Mouse (Mus musculus) liver, embryonic 15.5 days (tissue): ENCODE measurements around the gene Rpusd4. TPM values are rescaled to one million over a fixed set of nuclear protein-coding genes. Genes with fewer than 3 reads are reported as not detected.

ENCODE experiments used
- ATAC-seq: fragments of 200-750 bp; cut with Nextera tagmentation; 2 replicates; pipeline ENCODE4 v1.8.0; 2017; ENCODE audit warnings: moderate number of reproducible peaks, mild to moderate bottlenecking, moderate library complexity; ENCODE audit not compliant: insufficient read depth
- H3K27ac ChIP-seq: fragments of 300-500 bp; sonication (generic); replicated peaks from 2 replicates; pipeline ENCODE4 v1.5.1; 2015; ENCODE audit warnings: mild to moderate bottlenecking, inconsistent platforms
- H3K27me3 ChIP-seq: fragments of 300-500 bp; sonication (generic); 2 replicates; pipeline ENCODE4 v1.6.1; 2015; ENCODE audit warnings: mild to moderate bottlenecking, inconsistent platforms
- H3K36me3 ChIP-seq: fragments of 300-500 bp; sonication (generic); replicated peaks from 2 replicates; pipeline ENCODE4 v1.6.1; 2015; ENCODE audit warnings: moderate library complexity, mild to moderate bottlenecking, inconsistent platforms
- H3K4me1 ChIP-seq: fragments of 300-500 bp; sonication (generic); replicated peaks from 2 replicates; pipeline ENCODE4 v1.6.1; 2015; ENCODE audit warnings: inconsistent platforms
- H3K4me2 ChIP-seq: fragments of 300-500 bp; sonication (generic); 2 replicates; pipeline ENCODE4 v1.6.1; 2015; ENCODE audit warnings: moderate library complexity, mild to moderate bottlenecking, inconsistent platforms
- H3K4me3 ChIP-seq: fragments of 300-500 bp; sonication (generic); replicated peaks from 2 replicates; pipeline ENCODE4 v1.5.1; 2015; ENCODE audit warnings: mild to moderate bottlenecking, inconsistent platforms
- H3K9ac ChIP-seq: fragments of 300-500 bp; sonication (generic); 2 replicates; pipeline ENCODE4 v1.6.1; 2015; ENCODE audit warnings: moderate library complexity, mild to moderate bottlenecking, inconsistent platforms
- H3K9me3 ChIP-seq: fragments of 300-500 bp; sonication (generic); replicated peaks from 2 replicates; pipeline ENCODE4 v1.6.1; 2016; ENCODE audit warnings: inconsistent platforms
- WGBS: fragments of 180-500 bp; shearing (Covaris S2); methylation state at CpG from one replicate; pipeline ENCODE4 v1.1.7; 2015; ENCODE audit warnings: mixed read lengths; ENCODE audit not compliant: insufficient replicate concordance; 5-methylcytosine and 5-hydroxymethylcytosine counted together
- polyA plus RNA-seq: library from polyadenylated mRNA; unstranded; fragments of >200 nt; fragmentation: Nextera tagmentation; extraction: Ambion mirVana; gene quantifications from 2 replicates; pipeline ENCODE4 v1.2.1, GENCODE M21; 2015

The Rpusd4 gene
- polyA plus RNA-seq, 1 experiment from 2014 or later = 11.7 TPM

DNA sequence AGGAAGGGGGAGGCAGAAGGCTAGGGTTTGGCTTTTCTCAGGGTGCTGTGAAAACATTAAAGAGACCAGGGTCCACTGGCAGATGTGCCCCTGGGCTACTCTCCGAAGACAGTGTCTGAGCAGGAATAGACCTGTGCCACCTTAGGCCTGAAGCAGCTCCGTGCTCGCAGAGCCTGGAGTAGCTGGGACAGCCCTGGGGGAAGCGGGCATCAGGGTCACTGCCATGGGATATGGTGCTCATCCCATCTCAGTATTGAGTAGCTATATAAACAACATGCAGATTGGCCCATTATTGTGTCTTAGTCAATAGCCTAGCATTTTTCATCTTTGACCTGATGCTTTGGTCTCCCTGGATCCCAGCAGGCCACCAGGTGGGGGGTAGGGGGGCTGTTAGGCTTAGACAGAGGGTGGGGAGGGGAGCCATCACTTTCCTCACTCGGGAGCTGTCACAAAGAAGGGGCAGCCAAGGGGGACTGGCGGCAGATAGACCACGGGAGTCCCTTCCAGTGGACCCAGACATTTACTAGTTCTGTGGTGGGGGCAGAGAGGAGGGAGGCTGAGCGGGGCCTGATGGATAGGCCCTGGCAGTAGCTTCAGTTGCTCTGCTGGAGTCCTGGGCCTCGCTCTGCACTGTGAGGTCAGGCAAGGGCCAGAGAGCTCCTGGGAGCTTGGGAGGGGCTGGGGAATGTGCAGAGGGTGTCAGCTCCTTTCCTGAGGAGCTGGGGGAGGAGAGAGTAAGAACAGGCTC lies 49.7 kb downstream of the Rpusd4 start:
- no peak overlapping the region for H3K9ac ChIP-seq
- no peaks in the 10 kb centered on the region for H3K36me3 ChIP-seq
- no peak overlapping the region for H3K4me3 ChIP-seq
- no peaks in the 10 kb centered on the region for H3K9me3 ChIP-seq
- no peaks in the 10 kb centered on the region for H3K27me3 ChIP-seq
- 48% methylated on average over 9 of the region's 9 CpGs for WGBS
- H3K4me2 ChIP-seq = no peak overlapping the region
- H3K4me1 ChIP-seq = no peaks in the 10 kb centered on the region
- no peak overlapping the region for H3K27ac ChIP-seq
- ATAC-seq = no peak

DNA sequence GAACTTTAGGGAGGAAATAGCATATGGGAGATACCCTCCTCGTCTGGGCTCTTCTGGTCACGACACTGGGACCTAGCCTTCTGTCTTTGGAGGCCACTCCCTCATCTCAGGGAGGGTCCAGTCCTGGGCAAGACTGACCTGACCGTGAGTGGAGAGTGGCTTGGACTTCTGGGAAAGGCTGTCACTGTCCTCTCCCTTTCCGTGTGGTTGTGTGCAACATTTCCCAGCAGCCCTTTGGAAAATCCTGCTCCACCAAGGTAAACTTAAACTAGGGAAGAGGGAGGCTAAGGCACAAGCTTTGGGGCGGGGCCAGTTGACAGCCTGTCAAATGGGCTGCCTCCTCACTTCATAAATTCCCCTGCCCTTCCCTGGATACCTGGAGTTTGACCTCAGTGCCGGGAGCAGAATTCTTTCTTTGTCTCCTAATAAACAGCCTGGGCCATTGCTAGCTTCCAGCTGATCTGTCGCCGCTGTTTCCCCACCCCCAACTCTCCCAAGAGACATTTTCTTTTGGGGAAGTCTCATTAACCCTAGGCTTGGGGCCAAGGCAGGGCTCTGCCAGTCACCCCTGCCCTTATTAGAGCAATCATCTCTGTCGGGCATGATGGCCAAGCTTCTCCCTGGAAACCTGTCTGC lies 51.0 kb downstream of the Rpusd4 start:
- 0 out of 2 replicates have a peak, but pooled peaks have one; percentile 31 for ATAC-seq
- no peaks in the 10 kb centered on the region for H3K9me3 ChIP-seq
- no peak overlapping the region for H3K9ac ChIP-seq
- H3K4me1 ChIP-seq = no peaks in the 10 kb centered on the region
- no peak overlapping the region for H3K4me3 ChIP-seq
- 29% methylated on average over 9 of the region's 9 CpGs for WGBS
- H3K27me3 ChIP-seq = no peaks in the 10 kb centered on the region
- no peaks in the 10 kb centered on the region for H3K36me3 ChIP-seq
- no peak overlapping the region; the same call in 1 of the 2 replicates for H3K4me2 ChIP-seq
- no peak overlapping the region for H3K27ac ChIP-seq

DNA sequence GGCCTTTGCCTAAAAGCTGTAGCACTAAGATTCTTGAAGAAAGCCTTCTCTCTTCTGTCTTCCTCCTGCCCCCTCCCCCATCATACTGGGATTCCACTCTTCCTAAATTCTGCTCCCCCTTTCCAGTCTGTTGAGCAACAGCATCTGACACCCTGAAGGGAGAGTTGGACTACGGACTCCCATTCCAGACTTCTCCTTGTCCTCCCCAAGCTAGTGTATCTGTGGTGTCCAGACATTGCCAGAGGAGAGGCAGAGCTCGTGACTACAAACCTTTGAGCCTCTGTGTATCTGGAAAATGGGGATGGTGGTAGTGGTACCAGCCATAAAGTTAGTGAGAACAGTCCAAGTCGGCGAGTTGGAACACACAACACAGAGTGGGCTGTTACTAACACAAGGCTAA lies 52.6 kb downstream of the Rpusd4 start:
- Histone ChIP-seq H3K4me3 (no peak overlapping the region), H3K4me1 (no peaks in the 10 kb centered on the region)
- WGBS = 55% methylated on average over 4 of the region's 4 CpGs

DNA sequence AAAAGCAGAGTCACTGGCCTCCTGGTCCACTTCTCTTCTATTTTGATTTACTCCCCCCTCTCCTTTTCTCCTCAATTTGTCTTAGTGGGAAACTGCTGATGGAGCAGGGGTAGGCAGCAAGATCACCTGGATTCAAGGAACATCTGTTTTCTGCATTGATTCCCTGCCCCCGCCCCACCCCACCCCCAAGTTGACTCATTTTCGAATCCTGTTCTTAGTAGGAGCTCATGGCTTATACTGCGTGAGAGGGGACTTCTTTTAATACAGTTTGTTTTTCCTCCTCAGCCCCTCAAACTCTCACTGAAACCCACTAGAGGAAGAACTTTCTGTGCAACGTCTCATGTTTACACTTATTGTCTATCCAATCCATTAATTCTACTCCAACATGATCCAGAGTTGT lies 56.3 kb downstream of the Rpusd4 start:
- no peak overlapping the region for H3K4me3 ChIP-seq
- 50% methylated on average over 4 of the region's 4 CpGs for WGBS
- no peak overlapping the region for H3K4me2 ChIP-seq
- H3K9ac ChIP-seq = no peak overlapping the region
- no peaks in the 10 kb centered on the region for H3K4me1 ChIP-seq
- no peaks in the 10 kb centered on the region for H3K27me3 ChIP-seq
- no peak overlapping the region for H3K27ac ChIP-seq
- H3K36me3 ChIP-seq = no peaks in the 10 kb centered on the region
- ATAC-seq = no peak
- no peaks in the 10 kb centered on the region for H3K9me3 ChIP-seq

More for the DNA sequence above, 52.6 kb downstream of the Rpusd4 start:
- H3K4me2 ChIP-seq = no peak overlapping the region
- no peaks in the 10 kb centered on the region for H3K27me3 ChIP-seq
- H3K9ac ChIP-seq = no peak overlapping the region
- no peaks in the 10 kb centered on the region for H3K9me3 ChIP-seq
- ATAC-seq = no peak
- no peak overlapping the region for H3K27ac ChIP-seq
- no peaks in the 10 kb centered on the region for H3K36me3 ChIP-seq

DNA sequence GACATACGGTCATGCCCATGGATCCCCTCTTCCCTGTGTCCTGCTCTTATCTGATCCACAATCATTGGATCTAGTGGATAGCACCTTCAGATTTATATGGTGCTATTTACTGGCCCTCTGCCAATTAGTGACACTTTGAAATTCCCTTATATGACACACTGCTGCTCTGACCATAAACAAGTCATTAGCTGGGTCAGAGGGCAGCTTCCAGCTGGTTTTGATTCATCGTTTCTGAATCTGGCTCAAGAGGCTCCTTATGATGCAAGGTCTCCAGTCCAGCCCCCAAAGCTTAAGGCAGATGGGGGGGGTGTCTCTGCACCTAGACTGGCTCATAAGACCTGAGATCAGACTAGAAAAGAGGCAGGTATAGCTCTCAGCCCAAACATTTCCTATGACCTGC lies 56.9 kb downstream of the Rpusd4 start:
- no peak overlapping the region for H3K4me3 ChIP-seq
- no peaks in the 10 kb centered on the region for H3K36me3 ChIP-seq
- H3K4me2 ChIP-seq = no peak overlapping the region
- H3K4me1 ChIP-seq = no peaks in the 10 kb centered on the region
- H3K27me3 ChIP-seq = no peaks in the 10 kb centered on the region
- 53% methylated on average over 2 of the region's 2 CpGs for WGBS
- no peaks in the 10 kb centered on the region for H3K9me3 ChIP-seq
- no peak overlapping the region for H3K9ac ChIP-seq
- H3K27ac ChIP-seq = no peak overlapping the region
- no peak for ATAC-seq

DNA sequence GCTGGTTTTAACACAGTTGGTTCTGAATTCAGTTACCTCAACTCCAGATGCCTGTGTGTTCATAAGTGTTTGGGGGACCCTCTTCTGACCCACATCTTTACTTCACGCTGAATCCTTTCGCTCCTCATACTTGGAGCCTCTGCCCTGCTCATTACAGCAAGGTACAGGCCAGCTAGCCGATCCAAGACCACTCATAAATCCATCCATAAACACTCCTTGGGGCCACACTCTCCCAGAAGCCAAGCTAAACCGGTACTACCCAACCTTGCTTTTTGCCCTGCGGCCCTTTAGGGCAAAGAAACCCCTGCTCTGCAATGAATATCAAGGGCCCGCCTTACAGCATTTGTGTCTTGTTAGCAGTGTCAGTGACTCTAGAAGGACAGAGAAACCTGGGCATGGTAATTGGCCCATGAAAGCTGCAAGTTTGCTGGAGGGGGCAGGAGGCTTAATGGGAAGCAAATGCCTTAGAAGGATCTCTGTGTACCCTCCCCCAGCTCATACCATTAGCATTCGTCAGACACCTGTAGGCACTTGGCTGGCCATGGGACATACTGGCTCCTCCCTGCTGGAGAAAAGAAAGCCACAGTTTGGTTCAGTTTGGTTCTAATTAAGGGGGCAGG lies 59.1 kb downstream of the Rpusd4 start:
- 57% methylated on average over 7 of the region's 7 CpGs for WGBS
- no peak overlapping the region for H3K9ac ChIP-seq
- H3K27me3 ChIP-seq = no peaks in the 10 kb centered on the region
- no peaks in the 10 kb centered on the region for H3K9me3 ChIP-seq
- no peak overlapping the region for H3K4me2 ChIP-seq
- no peak for ATAC-seq
- H3K4me3 ChIP-seq = no peak overlapping the region
- H3K36me3 ChIP-seq = no peaks in the 10 kb centered on the region
- H3K27ac ChIP-seq = no peak overlapping the region
- no peaks in the 10 kb centered on the region for H3K4me1 ChIP-seq

Other genes starting within 250 kb of the Rpusd4 start
- gene St3gal4, start 148.6 kb upstream of the Rpusd4 start, polyA plus RNA-seq = 24.2 and 24.7 TPM in 2 replicates
- gene Dcps, start 91.8 kb upstream of the Rpusd4 start, polyA plus RNA-seq = 49.2 and 50.0 TPM in 2 replicates
- gene Srpr, start 67.7 kb upstream of the Rpusd4 start, polyA plus RNA-seq = 52.7 and 53.6 TPM in 2 replicates
- 9.0 and 9.1 TPM in 2 replicates for gene Tirap, start 67.6 kb upstream of the Rpusd4 start, polyA plus RNA-seq
- 21.3 and 22.1 TPM in 2 replicates for gene Foxred1, start 56.8 kb upstream of the Rpusd4 start, polyA plus RNA-seq
- gene Fam118b, start 60 bp upstream of the Rpusd4 start, polyA plus RNA-seq = 11.4 and 11.8 TPM in 2 replicates
- gene Cdon, start 153.3 kb downstream of the Rpusd4 start, polyA plus RNA-seq = 0.28 and 0.51 TPM in 2 replicates